Mouse (Mus musculus): Measurements from ENCODE around the gene Disc1. TPM values are rescaled to one million over a fixed set of nuclear protein-coding genes. Genes with fewer than 3 reads are reported as not detected.

The Disc1 gene
- total and polyA plus RNA-seq, 3 experiments: 0.75 to 2.2 TPM; not detected in 1

GRCm38 (mm10) chr8:125197341-125198002, 143.5 kb downstream of the Disc1 start:
- H3K4me1 ChIP-seq (ENCODE audit: control insufficient read depth in 1 of 2, insufficient read depth in 2 of 2, low read length in 2 of 2): no peaks in the 10 kb centered on the region
- H3K79me2 ChIP-seq (ENCODE audit: control insufficient read depth, insufficient read depth, low read length, poor library complexity): no peaks in the 10 kb centered on the region
- H3K36me3 ChIP-seq (ENCODE audit: control insufficient read depth in 1 of 2, insufficient read depth in 2 of 2, low read length in 2 of 2): no peaks in the 10 kb centered on the region
- H3K4me3 ChIP-seq (ENCODE audit: control insufficient read depth in 1 of 2, insufficient read depth in 1 of 2, low read depth in 2 of 2, low read length in 2 of 2): no peak overlapping the region
- no peaks in the 10 kb centered on the region for H3K9me3 ChIP-seq (replicated peaks; ENCODE audit: insufficient read depth, low read length)
- H3K27ac ChIP-seq (ENCODE audit: control insufficient read depth, low read depth, low read length): no peak overlapping the region
- no peaks in the 10 kb centered on the region for H3K27me3 ChIP-seq (ENCODE audit: control insufficient read depth in 1 of 2, insufficient read depth in 2 of 2, low read length in 2 of 2)
- no peak overlapping the region for H3K9ac ChIP-seq (ENCODE audit: control insufficient read depth, low read depth, low read length, poor library complexity, severe bottlenecking)
- no peak for TF ChIP-seq MEF2A (IDR thresholded peaks at IDR 0.05; ENCODE audit: extremely low read depth, insufficient replicate concordance, low read depth, low read length, poor library complexity, severe bottlenecking)
- no peak for TF ChIP-seq USF2 (IDR thresholded peaks at IDR 0.05; ENCODE audit: borderline replicate concordance in 1 of 2, insufficient read depth in 1 of 2, low read depth in 1 of 2, low read length in 2 of 2)
- no peak for TF ChIP-seq SMC3 (IDR thresholded peaks at IDR 0.05; ENCODE audit: low read depth, low read length)
- TF ChIP-seq POLR2AphosphoS5 (IDR thresholded peaks at IDR 0.05; ENCODE audit: borderline replicate concordance, low read depth, low read length): no peak
- no peak for TF ChIP-seq EP300 (IDR thresholded peaks at IDR 0.05; ENCODE audit: low read depth in 1 of 2, low read length in 2 of 2)
- no peak for TF ChIP-seq TBP (IDR thresholded peaks at IDR 0.05; ENCODE audit: low read depth, low read length)
- TF ChIP-seq RAD21 (IDR thresholded peaks at IDR 0.05; ENCODE audit: low read depth, low read length): no peak
- no peak for TF ChIP-seq POLR2A (IDR thresholded peaks at IDR 0.05; ENCODE audit: control insufficient read depth in 1 of 2, insufficient read depth in 1 of 2, low read depth in 1 of 2, low read length in 2 of 2, poor library complexity in 1 of 2)
- no peak for TF ChIP-seq POLR2AphosphoS2 (IDR thresholded peaks at IDR 0.05; ENCODE audit: low read length)
- TF ChIP-seq HCFC1 (IDR thresholded peaks at IDR 0.05; ENCODE audit: low read depth, low read length): no peak
- TF ChIP-seq ETS1 (IDR thresholded peaks at IDR 0.05; ENCODE audit: low read depth, low read length): no peak
- TF ChIP-seq MYB (IDR thresholded peaks at IDR 0.05; ENCODE audit: low read depth, low read length): no peak
- TF ChIP-seq GATA1 (IDR thresholded peaks at IDR 0.05; ENCODE audit: low read depth, low read length): no peak
- no peak for TF ChIP-seq E2F4 (IDR thresholded peaks at IDR 0.05; ENCODE audit: borderline replicate concordance, low read depth, low read length)
- no peak for TF ChIP-seq NELFE (IDR thresholded peaks at IDR 0.05; ENCODE audit: low read depth, low read length)
- no peak for TF ChIP-seq UBTF (IDR thresholded peaks at IDR 0.05; ENCODE audit: borderline replicate concordance, insufficient read depth, low read depth, low read length)
- no peak for TF ChIP-seq NRF1 (IDR thresholded peaks at IDR 0.05; ENCODE audit: insufficient read depth, low read depth, low read length, poor library complexity, severe bottlenecking)
- DNase-seq (ENCODE audit: low read depth, low spot score): no peak

- no peaks in the 10 kb centered on the region for H3K9me3 ChIP-seq (replicated peaks; ENCODE audit: insufficient read depth, low read length)
- no peaks in the 10 kb centered on the region for H3K27me3 ChIP-seq (ENCODE audit: control insufficient read depth in 1 of 2, insufficient read depth in 2 of 2, low read length in 2 of 2)
- no peak overlapping the region for H3K4me3 ChIP-seq (ENCODE audit: control insufficient read depth in 1 of 2, insufficient read depth in 1 of 2, low read depth in 2 of 2, low read length in 2 of 2)
- H3K9ac ChIP-seq (ENCODE audit: control insufficient read depth, low read depth, low read length, poor library complexity, severe bottlenecking): no peak overlapping the region
- no peaks in the 10 kb centered on the region for H3K4me1 ChIP-seq (ENCODE audit: control insufficient read depth in 1 of 2, insufficient read depth in 2 of 2, low read length in 2 of 2)
- no peaks in the 10 kb centered on the region for H3K79me2 ChIP-seq (ENCODE audit: control insufficient read depth, insufficient read depth, low read length, poor library complexity)
- TF ChIP-seq MYB (IDR thresholded peaks at IDR 0.05; ENCODE audit: low read depth, low read length) (no peak), ZKSCAN1 (IDR thresholded peaks at IDR 0.05; ENCODE audit: low read depth, low read length) (no peak), BHLHE40 (IDR thresholded peaks at IDR 0.05; ENCODE audit: borderline replicate concordance, low read depth, low read length) (no peak), POLR2AphosphoS2 (IDR thresholded peaks at IDR 0.05; ENCODE audit: low read length) (no peak), ETS1 (IDR thresholded peaks at IDR 0.05; ENCODE audit: low read depth, low read length) (no peak), USF2 (IDR thresholded peaks at IDR 0.05; ENCODE audit: borderline replicate concordance in 1 of 2, insufficient read depth in 1 of 2, low read depth in 1 of 2, low read length in 2 of 2) (no peak), CHD1 (IDR thresholded peaks at IDR 0.05; ENCODE audit: low read depth, low read length) (no peak), MAX (IDR thresholded peaks at IDR 0.05; ENCODE audit: low read length) (no peak), SMC3 (IDR thresholded peaks at IDR 0.05; ENCODE audit: low read depth, low read length) (no peak), TBP (IDR thresholded peaks at IDR 0.05; ENCODE audit: low read depth, low read length) (no peak), GABPA (IDR thresholded peaks at IDR 0.05; ENCODE audit: low read depth, low read length) (no peak), POLR2A (IDR thresholded peaks at IDR 0.05; ENCODE audit: control insufficient read depth in 1 of 2, insufficient read depth in 1 of 2, low read depth in 1 of 2, low read length in 2 of 2, poor library complexity in 1 of 2) (no peak), TCF12 (IDR thresholded peaks at IDR 0.05; ENCODE audit: low read depth, low read length) (no peak), JUND (IDR thresholded peaks at IDR 0.05; ENCODE audit: low read depth, low read length) (no peak), GATA1 (IDR thresholded peaks at IDR 0.05; ENCODE audit: low read depth, low read length) (no peak), RAD21 (IDR thresholded peaks at IDR 0.05; ENCODE audit: low read depth, low read length) (no peak)
- no peaks in the 10 kb centered on the region for H3K36me3 ChIP-seq (ENCODE audit: control insufficient read depth in 1 of 2, insufficient read depth in 2 of 2, low read length in 2 of 2)
- no peak for DNase-seq (ENCODE audit: low read depth, low spot score)
- H3K27ac ChIP-seq (ENCODE audit: control insufficient read depth, low read depth, low read length): no peak overlapping the region
Measured at GRCm38 (mm10) chr8:125198420-125199196, 144.6 kb downstream of the Disc1 start.
